Mouse (Mus musculus) embryonic facial prominence, embryonic 11.5 days (tissue): ENCODE measurements at regions not wholly inside any gene's neighbourhood (a gene's known extent, or its start where the extent isn't known, plus 50 kb on each side); places are given as distances from the start of the nearest gene placed in this dataset.

ENCODE experiments used
- ATAC-seq: fragments of 200-750 bp; cut with Nextera tagmentation; replicated peaks from 2 replicates; pipeline ENCODE4 v1.8.0; 2017; ENCODE audit warnings: low read depth; ENCODE audit not compliant: insufficient number of reproducible peaks, low FRiP score, low TSS enrichment
- DNase-seq: peaks from one replicate; pipeline ENCODE4 v3.0.0-alpha.2; 2015; ENCODE audit warnings: low spot score
- H3K27ac ChIP-seq: fragments of 300-500 bp; sonication (generic); replicated peaks from 2 replicates; pipeline ENCODE4 v1.5.1; 2014; ENCODE audit warnings: mild to moderate bottlenecking, low read depth, low read length, control low read depth
- H3K27me3 ChIP-seq: fragments of 300-500 bp; sonication (generic); 2 replicates; pipeline ENCODE4 v1.6.1; 2014; ENCODE audit warnings: mild to moderate bottlenecking, low read length, moderate library complexity, mixed read lengths; ENCODE audit not compliant: control insufficient read depth, insufficient read depth
- H3K36me3 ChIP-seq: fragments of 300-500 bp; sonication (generic); replicated peaks from 2 replicates; pipeline ENCODE4 v1.6.1; 2014; ENCODE audit warnings: low read depth, mild to moderate bottlenecking, low read length, moderate library complexity, mixed read lengths; ENCODE audit not compliant: control insufficient read depth, insufficient read depth
- H3K4me1 ChIP-seq: fragments of 300-500 bp; sonication (generic); 2 replicates; pipeline ENCODE4 v1.6.1; 2014; ENCODE audit warnings: low read length, mixed read lengths; ENCODE audit not compliant: control insufficient read depth, insufficient read depth
- H3K4me2 ChIP-seq: fragments of 300-500 bp; sonication (generic); 2 replicates; pipeline ENCODE4 v1.6.1; 2014; ENCODE audit warnings: low read depth, mild to moderate bottlenecking, control low read depth, low read length, moderate library complexity
- H3K4me3 ChIP-seq: fragments of 300-500 bp; sonication (generic); 2 replicates; pipeline ENCODE4 v1.5.1; 2014; ENCODE audit warnings: low read depth, low read length, control low read depth
- H3K9ac ChIP-seq: fragments of 300-500 bp; sonication (generic); replicated peaks from 2 replicates; pipeline ENCODE4 v1.6.1; 2014; ENCODE audit warnings: mild to moderate bottlenecking, control low read depth, low read length
- H3K9me3 ChIP-seq: fragments of 300-500 bp; sonication (generic); replicated peaks from 2 replicates; pipeline ENCODE4 v1.6.1; 2016; ENCODE audit warnings: mild to moderate bottlenecking, low read length, inconsistent platforms, mixed read lengths; ENCODE audit not compliant: control insufficient read depth
- WGBS: fragments of 180-500 bp; shearing (Covaris S2); extraction: QIAGEN DNeasy Blood & Tissue Kit; methylation state at CpG from one replicate; pipeline ENCODE4 v1.1.7; 2014; 5-methylcytosine and 5-hydroxymethylcytosine counted together

- WGBS: 77% methylated on average over 3 of the region's 3 CpGs
- H3K27ac ChIP-seq: no peak overlapping the region
- no peaks in the 10 kb centered on the region for H3K27me3 ChIP-seq
- H3K4me2 ChIP-seq: no peak overlapping the region
- ATAC-seq (no peak), DNase-seq (no peak)
- no peaks in the 10 kb centered on the region for H3K4me1 ChIP-seq
- H3K4me3 ChIP-seq: no peak overlapping the region
- no peaks in the 10 kb centered on the region for H3K36me3 ChIP-seq
- H3K9me3 ChIP-seq: no peaks in the 10 kb centered on the region
- no peak overlapping the region for H3K9ac ChIP-seq
These were observed 285.6 kb downstream of the Osr1 start for GRCm38 (mm10) chr12:9855503-9856024.

- H3K27ac ChIP-seq: no peak overlapping the region
- no peak overlapping the region for H3K4me2 ChIP-seq
- DNase-seq: no peak
- no peaks in the 10 kb centered on the region for H3K9me3 ChIP-seq
- H3K36me3 ChIP-seq: no peaks in the 10 kb centered on the region
- H3K4me3 ChIP-seq: no peak overlapping the region
- H3K4me1 ChIP-seq: no peaks in the 10 kb centered on the region
- no peaks in the 10 kb centered on the region for H3K27me3 ChIP-seq
- H3K9ac ChIP-seq: no peak overlapping the region
- no peak for ATAC-seq
- WGBS: 92% methylated on average over 8 of the region's 8 CpGs
These were observed 286.3 kb downstream of the Osr1 start for GRCm38 (mm10) chr12:9856128-9856621.

GRCm38 (mm10) chr12:9857990-9858389 lies 288.1 kb downstream of the Osr1 start:
- ATAC-seq (no peak), DNase-seq (no peak)
- no peaks in the 10 kb centered on the region for H3K27me3 ChIP-seq
- no peaks in the 10 kb centered on the region for H3K9me3 ChIP-seq
- no peaks in the 10 kb centered on the region for H3K4me1 ChIP-seq
- H3K36me3 ChIP-seq: no peaks in the 10 kb centered on the region
- no peak overlapping the region for H3K4me3 ChIP-seq
- no peak overlapping the region for H3K4me2 ChIP-seq
- no peak overlapping the region for H3K27ac ChIP-seq
- H3K9ac ChIP-seq: no peak overlapping the region
- 66% methylated on average over 2 of the region's 2 CpGs for WGBS

GRCm38 (mm10) chr12:9862301-9862700 lies 292.4 kb downstream of the Osr1 start:
- H3K9ac ChIP-seq: no peak overlapping the region
- H3K4me2 ChIP-seq: no peak overlapping the region
- no peak for ATAC-seq
- WGBS: 90% methylated on average over 1 of the region's 1 CpGs
- H3K4me3 ChIP-seq: no peak overlapping the region
- no peaks in the 10 kb centered on the region for H3K27me3 ChIP-seq
- no peak for DNase-seq
- H3K27ac ChIP-seq: no peak overlapping the region
- no peaks in the 10 kb centered on the region for H3K9me3 ChIP-seq
- no peaks in the 10 kb centered on the region for H3K4me1 ChIP-seq
- H3K36me3 ChIP-seq: no peaks in the 10 kb centered on the region

GRCm38 (mm10) chr12:9872236-9872635 lies 302.3 kb downstream of the Osr1 start:
- DNase-seq (no peak), ATAC-seq (no peak)
- 88% methylated on average over 4 of the region's 4 CpGs for WGBS
- Histone ChIP-seq H3K4me3 (no peak overlapping the region), H3K9me3 (no peaks in the 10 kb centered on the region), H3K4me1 (no peaks in the 10 kb centered on the region), H3K9ac (no peak overlapping the region), H3K27ac (no peak overlapping the region), H3K36me3 (no peaks in the 10 kb centered on the region), H3K4me2 (no peak overlapping the region), H3K27me3 (no peaks in the 10 kb centered on the region)

GRCm38 (mm10) chr12:9873214-9873613 lies 303.3 kb downstream of the Osr1 start:
- DNase-seq: no peak
- WGBS: 93% methylated on average over 1 of the region's 1 CpGs
- ATAC-seq: no peak

GRCm38 (mm10) chr12:9874823-9875222 lies 304.9 kb downstream of the Osr1 start:
- WGBS: 85% methylated on average over 2 of the region's 2 CpGs
- DNase-seq: no peak
- no peak for ATAC-seq
- H3K4me1 ChIP-seq: no peaks in the 10 kb centered on the region
- H3K27me3 ChIP-seq: no peaks in the 10 kb centered on the region
- no peak overlapping the region for H3K9ac ChIP-seq
- no peak overlapping the region for H3K4me2 ChIP-seq
- H3K36me3 ChIP-seq: no peaks in the 10 kb centered on the region
- H3K4me3 ChIP-seq: no peak overlapping the region
- no peaks in the 10 kb centered on the region for H3K9me3 ChIP-seq
- H3K27ac ChIP-seq: no peak overlapping the region

More at GRCm38 (mm10) chr12:9873214-9873613, 303.3 kb downstream of the Osr1 start:
- Histone ChIP-seq H3K36me3 (no peaks in the 10 kb centered on the region), H3K4me2 (no peak overlapping the region), H3K4me1 (no peaks in the 10 kb centered on the region), H3K9ac (no peak overlapping the region), H3K27ac (no peak overlapping the region), H3K27me3 (no peaks in the 10 kb centered on the region), H3K9me3 (no peaks in the 10 kb centered on the region), H3K4me3 (no peak overlapping the region)

- no peak overlapping the region for H3K27ac ChIP-seq
- DNase-seq (no peak), ATAC-seq (no peak)
- 92% methylated on average over 2 of the region's 2 CpGs for WGBS
- no peak overlapping the region for H3K4me2 ChIP-seq
- H3K9me3 ChIP-seq: no peaks in the 10 kb centered on the region
- no peak overlapping the region for H3K4me3 ChIP-seq
- no peaks in the 10 kb centered on the region for H3K36me3 ChIP-seq
- no peaks in the 10 kb centered on the region for H3K27me3 ChIP-seq
- H3K4me1 ChIP-seq: no peaks in the 10 kb centered on the region
- H3K9ac ChIP-seq: no peak overlapping the region
These were observed 312.2 kb downstream of the Osr1 start for GRCm38 (mm10) chr12:9881953-9882623.
